Mouse (Mus musculus) cortical plate, adult 2 months (tissue): ENCODE measurements around the gene Mcrip1. TPM values are rescaled to one million over a fixed set of nuclear protein-coding genes. Genes with fewer than 3 reads are reported as not detected.

Experiments used
- H3K27ac ChIP-seq: fragments of 200-500 bp; 2 replicates; pipeline ENCODE4 v1.5.1; 2012; ENCODE audit warnings: low read length, control low read depth, inconsistent platforms; ENCODE audit not compliant: insufficient read depth
- H3K4me1 ChIP-seq: fragments of 200-500 bp; 2 replicates; pipeline ENCODE4 v1.6.1; 2011; ENCODE audit warnings: low read length; ENCODE audit not compliant: control insufficient read depth, insufficient read depth
- H3K4me3 ChIP-seq: fragments of 200-500 bp; 2 replicates; pipeline ENCODE4 v1.5.1; 2011; ENCODE audit warnings: mild to moderate bottlenecking, low read length, control low read depth; ENCODE audit not compliant: insufficient read depth
- CTCF ChIP-seq: fragments of 200-500 bp; IDR thresholded peaks from 2 replicates; pipeline ENCODE4 v1.5.1; 2011; ENCODE audit warnings: mild to moderate bottlenecking, control low read depth, low read length; ENCODE audit not compliant: insufficient read depth; ENCODE audit errors: extremely low read depth
- POLR2A ChIP-seq: fragments of 200-500 bp; IDR thresholded peaks from 2 replicates; pipeline ENCODE4 v1.6.1; 2011; ENCODE audit warnings: mild to moderate bottlenecking, low read length, control low read depth; ENCODE audit not compliant: insufficient read depth; ENCODE audit errors: extremely low read depth
- polyA plus RNA-seq: library from polyadenylated mRNA; depleted of rRNA; stranded (reverse); fragments of >200 nt; gene quantifications from 2 replicates; pipeline ENCODE4 v1.2.3, GENCODE M21; 2012

Gene Mcrip1
- polyA plus RNA-seq, 1 experiment, result 160 TPM

DNA sequence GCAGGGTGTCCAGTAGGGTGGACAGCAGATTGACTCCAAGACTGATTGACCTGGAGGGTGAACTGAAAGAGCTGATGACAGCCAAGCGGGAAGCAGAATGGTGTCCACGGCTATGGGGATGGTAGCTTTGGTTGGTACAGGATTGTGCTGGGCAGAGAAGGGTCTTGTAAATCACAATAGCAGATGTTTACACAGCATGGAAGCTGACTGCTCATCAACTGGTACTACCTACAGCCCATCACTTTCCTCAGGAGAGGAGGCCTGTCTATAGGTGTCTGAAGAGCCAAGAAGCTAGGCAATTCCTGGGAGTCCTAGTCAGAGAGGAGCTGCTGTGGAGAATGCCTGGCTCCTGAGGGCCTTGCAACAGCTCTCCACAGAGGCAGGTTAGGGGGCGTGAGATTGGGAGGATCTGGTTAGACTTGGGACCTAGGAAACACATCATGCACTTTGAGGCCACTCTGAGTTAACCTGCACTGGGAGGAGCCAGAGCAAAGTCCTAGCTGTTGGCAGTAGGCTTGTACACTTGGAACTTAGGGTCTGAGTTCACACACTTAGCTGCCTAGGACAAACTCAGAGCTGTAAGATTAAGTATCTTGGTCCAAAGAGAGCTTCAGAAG, 26.9 kb upstream of the Mcrip1 start:
- no peak overlapping the region for H3K27ac ChIP-seq
- no peak overlapping the region for H3K4me3 ChIP-seq
- peaks cover 5% of the 10 kb centered on the region; the same call in 1 of the 2 replicates for H3K4me1 ChIP-seq
- TF ChIP-seq POLR2A, result no peak
- no peak for TF ChIP-seq CTCF

DNA sequence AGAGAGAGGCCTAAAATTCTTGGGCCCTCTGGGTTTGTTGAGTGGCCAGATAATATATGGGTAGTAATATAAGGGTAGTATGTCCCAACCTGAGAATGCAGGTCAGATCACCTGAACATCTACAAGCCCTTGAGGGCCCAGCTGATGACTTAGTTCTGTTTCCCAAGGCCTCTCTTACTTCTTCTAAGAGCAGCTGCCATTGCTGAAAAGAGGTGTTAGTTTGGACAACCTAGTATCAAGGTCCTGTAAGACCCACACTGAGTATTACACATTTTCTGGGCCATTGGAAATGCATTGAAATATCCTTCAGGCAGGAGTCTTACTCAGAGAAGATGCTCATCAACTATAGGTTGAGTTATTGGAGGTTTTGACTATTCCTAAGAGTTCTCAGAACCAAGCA, 26.4 kb upstream of the Mcrip1 start:
- no peak overlapping the region for H3K27ac ChIP-seq
- TF ChIP-seq POLR2A, result no peak
- no peak for TF ChIP-seq CTCF
- H3K4me3 ChIP-seq, result no peak overlapping the region
- peaks cover 8% of the 10 kb centered on the region; the same call in 1 of the 2 replicates for H3K4me1 ChIP-seq

DNA sequence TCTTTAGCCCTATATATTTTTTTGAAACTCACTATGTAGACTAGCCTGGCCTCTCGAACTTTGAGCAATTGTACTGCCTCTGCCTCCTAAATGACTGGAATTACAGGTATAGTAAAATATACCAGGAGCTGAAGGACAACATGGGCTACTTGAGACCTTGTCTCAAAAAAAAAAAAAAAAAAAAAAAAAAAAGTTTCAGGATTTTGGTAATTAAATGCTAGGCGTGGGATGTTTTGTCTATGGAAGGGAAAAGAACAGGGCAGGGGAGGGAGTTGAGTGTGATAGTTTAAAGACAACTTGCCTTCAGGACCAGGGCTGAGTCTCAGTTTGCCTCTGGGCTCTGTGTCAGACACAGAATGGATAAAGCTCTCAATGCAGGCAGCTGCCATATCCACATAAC, 25.5 kb upstream of the Mcrip1 start:
- H3K4me1 ChIP-seq, result peaks cover 6% of the 10 kb centered on the region; the same call in 1 of the 2 replicates
- no peak for TF ChIP-seq CTCF
- TF ChIP-seq POLR2A, result no peak
- H3K4me3 ChIP-seq, result no peak overlapping the region
- H3K27ac ChIP-seq, result no peak overlapping the region

DNA sequence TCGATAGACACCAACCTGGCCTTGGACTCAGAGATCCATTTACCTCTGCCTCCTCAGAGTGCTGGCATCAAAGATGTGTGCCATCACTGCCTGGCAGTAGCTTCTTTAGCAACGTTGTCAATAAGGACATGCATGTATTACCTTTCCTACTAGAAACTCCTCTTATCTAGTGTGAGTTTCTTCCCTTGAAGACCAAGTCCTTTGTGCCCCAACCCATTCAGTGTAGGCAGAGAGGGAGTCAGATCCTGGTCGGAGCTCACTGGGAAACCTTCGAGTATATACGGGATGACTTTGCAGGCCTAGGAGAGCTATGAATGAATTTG, 24.7 kb upstream of the Mcrip1 start:
- H3K4me3 ChIP-seq, result no peak overlapping the region; the same call in 1 of the 2 replicates
- peaks cover 6% of the 10 kb centered on the region; the same call in 1 of the 2 replicates for H3K4me1 ChIP-seq
- TF ChIP-seq CTCF, result no peak
- TF ChIP-seq POLR2A, result no peak
- H3K27ac ChIP-seq, result no peak overlapping the region

DNA sequence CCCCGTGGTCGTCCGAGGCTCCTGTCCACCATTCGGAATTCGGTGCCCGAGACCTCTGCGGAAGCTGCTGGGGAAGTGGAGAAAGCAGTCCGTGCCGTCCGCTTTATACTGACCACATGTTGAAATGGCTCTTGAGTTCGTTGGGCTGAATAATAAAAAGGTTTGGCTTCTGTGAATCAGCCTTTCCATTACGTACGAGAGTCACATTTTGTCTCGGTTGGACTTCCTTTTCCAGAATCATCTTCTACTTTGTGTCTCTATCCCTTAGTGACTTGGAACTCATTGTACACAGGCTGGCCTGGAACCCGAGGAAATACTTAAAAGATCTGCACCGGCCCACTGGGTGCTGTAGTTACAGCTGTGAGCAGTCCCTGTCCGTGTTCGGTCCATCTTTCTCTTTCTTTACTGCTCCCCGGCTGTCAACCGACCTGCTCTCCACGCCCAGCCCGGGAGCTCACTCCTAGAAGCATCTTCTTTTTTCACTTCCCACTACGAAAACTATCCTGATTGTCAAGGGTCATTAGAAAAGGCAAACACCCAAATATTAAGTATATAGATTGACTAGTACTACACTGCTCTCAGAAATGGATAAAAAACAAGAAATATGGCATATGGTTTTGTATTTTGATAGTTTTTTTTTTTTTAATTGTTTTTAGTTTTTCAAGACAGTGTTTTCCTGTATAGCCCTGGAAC, 24.2 kb upstream of the Mcrip1 start:
- peaks cover 6% of the 10 kb centered on the region; the same call in 1 of the 2 replicates for H3K4me1 ChIP-seq
- H3K4me3 ChIP-seq, result peak overlapping the region; percentile 87
- TF ChIP-seq POLR2A (no peak), CTCF (no peak)
- H3K27ac ChIP-seq, result peak overlapping the region; percentile 68

DNA sequence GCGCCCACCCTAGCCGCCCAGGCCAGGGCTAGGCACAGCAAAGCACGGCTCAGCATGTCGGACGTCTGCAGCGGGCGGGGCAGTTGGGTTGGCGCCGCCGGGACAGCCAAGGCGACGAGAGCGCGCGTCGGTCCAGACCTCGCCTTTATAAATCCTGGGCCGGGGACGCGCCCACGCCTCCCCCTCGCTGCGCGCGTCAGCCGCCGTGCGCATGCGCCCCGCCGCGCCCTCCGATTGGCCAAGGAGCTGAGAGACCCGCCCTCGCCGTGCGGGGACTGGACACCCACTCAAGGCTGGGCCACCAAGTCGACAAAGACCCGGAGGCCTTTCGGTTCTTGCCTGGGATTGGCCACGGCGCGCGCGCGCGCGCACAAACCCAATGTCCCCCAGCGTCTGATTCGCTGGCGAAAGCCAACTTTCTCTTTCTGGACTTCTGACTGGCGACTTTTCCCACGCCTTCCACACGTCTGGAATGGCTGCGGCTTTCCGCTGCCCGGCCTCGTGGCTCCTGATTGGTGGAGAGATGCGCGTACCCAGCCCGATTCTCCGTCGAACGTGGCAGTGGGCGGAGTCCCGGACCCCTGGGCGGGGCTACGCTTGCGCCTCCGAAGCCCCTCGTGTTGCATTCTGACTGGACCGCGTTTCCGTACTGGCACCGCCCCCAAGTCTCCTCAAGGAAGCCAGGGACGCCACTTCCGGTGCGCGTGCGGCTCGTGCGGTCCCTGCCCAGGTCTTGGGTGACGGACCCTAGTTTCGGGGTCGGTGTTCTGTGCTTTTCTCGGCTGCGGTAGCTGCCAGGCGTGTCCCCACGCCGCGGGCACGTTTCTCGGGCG, 23.4 kb upstream of the Mcrip1 start, which contains the start of gene P4hb:
Gene P4hb (minus strand): TSS at position 502 of the 833 bp plus-strand sequence.
- peaks cover 6% of the 10 kb centered on the region; the same call in 1 of the 2 replicates for H3K4me1 ChIP-seq
- peak within 1 kb of the TSS; percentile 87 for H3K4me3 ChIP-seq
- H3K27ac ChIP-seq, result peak within 1 kb of the TSS; percentile 68
- TF ChIP-seq POLR2A, result peak; percentile 94
- TF ChIP-seq CTCF, result no peak

DNA sequence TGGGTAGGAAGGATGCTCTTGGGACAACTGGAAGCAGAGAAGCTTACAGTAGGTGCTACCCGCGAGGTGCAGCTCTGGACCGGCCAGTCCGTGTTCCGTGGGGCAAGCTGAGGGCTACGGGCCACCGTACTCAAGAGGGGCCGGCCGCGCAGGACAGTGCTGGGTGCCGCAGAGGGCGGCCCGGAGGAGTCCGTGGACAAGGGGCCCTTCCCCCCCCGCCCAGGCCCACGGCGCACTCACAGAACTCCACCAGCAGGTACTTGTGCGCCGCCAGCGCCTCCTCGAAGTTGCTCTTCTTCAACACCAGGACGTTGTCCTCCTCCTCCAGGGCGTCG, 22.9 kb upstream of the Mcrip1 start:
- H3K27ac ChIP-seq, result no peak overlapping the region
- peaks cover 6% of the 10 kb centered on the region; the same call in 1 of the 2 replicates for H3K4me1 ChIP-seq
- TF ChIP-seq CTCF (no peak), POLR2A (no peak)
- peak overlapping the region; percentile 87 for H3K4me3 ChIP-seq

DNA sequence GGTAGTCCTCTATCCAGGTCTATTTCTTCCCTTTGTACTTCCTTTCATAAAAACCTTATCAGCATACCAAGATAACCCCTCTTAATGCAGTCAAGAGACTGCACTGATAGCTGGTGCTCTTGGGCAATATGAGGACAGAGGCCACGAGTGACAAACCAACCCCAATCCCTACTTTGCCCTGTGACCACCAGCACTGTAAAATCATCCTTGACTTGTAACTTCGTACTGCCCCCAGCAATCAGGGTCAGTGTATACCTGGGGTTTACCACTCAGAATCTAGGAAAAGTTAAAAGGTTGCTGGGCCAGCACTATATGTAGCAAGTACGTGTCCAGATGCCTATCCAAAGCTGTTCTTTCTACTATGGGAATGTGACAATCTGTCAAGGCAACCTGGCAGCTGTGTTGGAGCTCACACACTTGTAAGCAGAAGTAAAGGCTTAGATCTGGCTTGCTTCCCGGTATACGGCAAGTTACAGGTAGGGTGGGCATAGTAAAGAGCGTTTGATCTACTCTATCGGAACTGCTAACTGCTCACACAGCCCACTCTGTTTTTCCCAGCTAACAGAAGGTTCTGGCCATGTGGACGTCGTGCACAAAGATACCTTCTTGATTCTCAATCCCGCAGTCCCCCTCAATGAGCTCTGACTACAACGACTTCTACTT, 22.4 kb upstream of the Mcrip1 start:
- TF ChIP-seq POLR2A, result no peak
- TF ChIP-seq CTCF, result no peak
- Histone ChIP-seq H3K27ac (no peak overlapping the region), H3K4me1 (peaks cover 6% of the 10 kb centered on the region; the same call in 1 of the 2 replicates), H3K4me3 (peak overlapping the region; percentile 87)

DNA sequence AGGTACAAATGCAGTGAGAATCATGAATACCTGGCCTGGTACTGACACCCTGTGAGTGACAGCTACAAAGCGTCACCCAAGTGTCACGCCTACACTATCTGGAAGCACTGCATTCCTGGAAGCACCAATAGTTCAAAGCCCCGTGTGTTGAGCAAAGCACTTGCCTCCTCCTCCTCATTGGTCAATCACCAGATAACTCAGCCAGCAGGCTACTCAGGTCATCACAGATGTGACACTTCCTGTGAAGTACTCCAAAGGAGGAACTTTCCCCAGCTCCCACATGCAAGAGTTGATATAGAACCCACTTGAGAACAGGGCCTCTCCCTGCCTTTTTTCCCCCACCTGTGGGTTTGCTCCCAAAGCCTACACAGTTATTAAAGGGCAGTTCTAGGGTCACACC, 21.6 kb upstream of the Mcrip1 start:
- H3K4me1 ChIP-seq, result peaks cover 6% of the 10 kb centered on the region; the same call in 1 of the 2 replicates
- no peak overlapping the region for H3K4me3 ChIP-seq
- TF ChIP-seq POLR2A (no peak), CTCF (no peak)
- H3K27ac ChIP-seq, result no peak overlapping the region

DNA sequence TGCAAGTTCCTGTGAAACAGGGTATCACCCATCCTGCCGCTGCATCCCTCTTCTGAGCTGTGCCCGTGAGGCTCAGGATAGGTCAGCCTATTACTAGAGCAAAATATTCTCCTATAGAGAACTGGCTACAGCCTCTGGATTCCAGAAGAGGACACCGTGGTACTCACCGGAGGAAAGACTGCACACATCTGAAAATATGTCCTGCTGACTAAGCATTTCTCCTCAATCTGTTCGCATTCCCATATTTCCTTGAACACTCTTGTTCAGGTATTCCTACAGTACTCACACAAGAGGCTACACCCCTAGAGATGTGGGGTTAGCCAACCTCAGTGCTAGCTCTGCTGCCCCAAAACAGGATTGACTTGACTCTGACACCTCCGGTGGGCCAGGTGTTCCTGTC, 18.8 kb upstream of the Mcrip1 start:
- TF ChIP-seq POLR2A (no peak), CTCF (no peak)

More for the DNA sequence above, 18.8 kb upstream of the Mcrip1 start:
- peaks cover 4% of the 10 kb centered on the region; the same call in 1 of the 2 replicates for H3K4me1 ChIP-seq
- no peak overlapping the region for H3K4me3 ChIP-seq
- no peak overlapping the region for H3K27ac ChIP-seq
